Mouse (Mus musculus): ENCODE results near the gene E130114P18Rik.

E130114P18Rik gene

DNA sequence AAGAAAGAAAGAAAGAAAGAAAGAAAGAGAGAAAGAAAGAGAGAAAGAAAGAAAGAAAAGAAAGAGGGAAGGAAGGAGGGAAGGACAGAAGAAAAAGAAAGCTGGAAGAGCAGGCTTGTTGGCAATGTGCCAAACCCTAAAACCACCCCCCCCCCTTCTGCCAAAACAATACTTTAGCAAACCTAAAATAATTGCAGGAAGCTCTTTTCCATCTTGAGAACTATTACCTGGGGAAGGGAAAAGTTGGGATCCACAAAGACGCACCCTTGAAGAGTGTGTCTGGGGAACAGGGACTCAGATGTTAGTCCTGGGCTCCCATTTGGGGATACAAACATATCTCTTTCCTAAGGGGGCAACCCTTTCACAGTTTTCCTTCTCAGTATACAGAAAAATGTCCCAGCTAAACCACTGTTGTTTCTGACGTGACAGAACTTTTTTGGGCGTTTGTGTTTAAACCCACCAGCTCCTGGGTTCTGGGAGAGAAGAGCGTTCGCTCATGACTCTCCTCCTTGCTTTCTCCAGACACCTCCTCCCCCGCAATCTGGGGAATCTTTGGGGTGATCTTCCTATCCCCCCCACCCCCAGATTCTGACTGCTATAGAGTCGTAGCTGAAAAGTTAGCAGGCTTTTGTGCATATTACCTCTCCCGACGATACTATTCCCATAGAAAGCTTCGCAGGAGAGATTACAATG lies 1.3 kb downstream of the E130114P18Rik start:
- DNase-seq (ENCODE audit: low read depth, low spot score) = no peak

DNA sequence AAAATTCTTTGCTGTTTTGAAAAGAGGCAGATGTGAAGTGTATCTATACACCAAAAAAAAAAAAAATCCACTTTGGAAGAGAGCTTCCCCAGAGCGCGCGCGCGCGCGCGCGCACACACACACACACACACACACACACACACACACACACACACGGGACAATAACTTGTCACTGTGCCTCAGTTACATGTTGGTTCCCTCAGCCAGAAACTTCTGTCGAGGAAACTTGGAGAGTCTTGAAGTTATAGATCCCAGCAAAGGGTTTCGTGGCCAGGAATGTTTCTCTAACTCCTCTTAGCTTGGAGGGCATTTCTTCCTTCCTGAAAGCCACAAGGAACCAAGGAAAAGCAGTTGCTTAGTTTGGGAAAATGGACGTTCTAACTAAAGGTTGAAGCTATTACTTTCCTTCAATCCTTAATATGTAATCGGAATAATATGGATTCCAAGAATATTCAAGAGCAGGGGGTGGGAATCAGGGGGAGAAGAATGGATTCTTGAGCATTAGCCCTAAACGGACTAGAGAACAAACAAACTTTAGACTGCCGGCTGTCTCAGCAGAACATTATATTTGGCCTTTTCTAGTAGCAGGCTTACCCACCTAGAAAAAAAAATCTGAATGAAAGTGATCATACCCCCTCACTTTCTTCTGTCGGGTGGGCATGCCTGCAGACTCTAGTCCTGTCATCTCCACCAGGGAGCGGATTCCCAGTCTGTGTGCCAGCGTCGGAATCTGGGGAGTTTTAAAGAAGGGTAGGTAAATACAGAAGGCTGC lies 2.2 kb downstream of the E130114P18Rik start:
- no peak for DNase-seq (ENCODE audit: low read depth, low spot score)

DNA sequence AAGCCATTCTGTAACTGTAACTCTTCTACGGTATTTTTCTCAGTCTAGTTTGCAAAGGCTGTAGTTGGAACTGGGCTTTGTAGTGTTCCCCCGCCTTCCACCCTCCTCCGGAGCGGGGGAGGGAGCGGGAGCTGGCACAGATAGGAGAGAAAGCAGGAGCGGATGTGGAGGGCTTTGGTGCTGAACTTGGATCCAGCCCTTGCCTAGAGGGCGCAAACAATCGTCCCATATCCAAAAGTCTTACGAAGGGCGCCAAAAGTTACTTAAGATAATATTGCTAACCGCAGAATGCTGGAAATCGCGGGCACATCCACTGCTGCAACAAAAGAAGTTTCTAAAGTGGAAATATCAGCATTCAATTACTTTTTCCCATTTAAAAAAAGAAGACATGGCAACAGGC lies 2.8 kb downstream of the E130114P18Rik start:
- no peak for DNase-seq (ENCODE audit: low read depth, low spot score)

DNA sequence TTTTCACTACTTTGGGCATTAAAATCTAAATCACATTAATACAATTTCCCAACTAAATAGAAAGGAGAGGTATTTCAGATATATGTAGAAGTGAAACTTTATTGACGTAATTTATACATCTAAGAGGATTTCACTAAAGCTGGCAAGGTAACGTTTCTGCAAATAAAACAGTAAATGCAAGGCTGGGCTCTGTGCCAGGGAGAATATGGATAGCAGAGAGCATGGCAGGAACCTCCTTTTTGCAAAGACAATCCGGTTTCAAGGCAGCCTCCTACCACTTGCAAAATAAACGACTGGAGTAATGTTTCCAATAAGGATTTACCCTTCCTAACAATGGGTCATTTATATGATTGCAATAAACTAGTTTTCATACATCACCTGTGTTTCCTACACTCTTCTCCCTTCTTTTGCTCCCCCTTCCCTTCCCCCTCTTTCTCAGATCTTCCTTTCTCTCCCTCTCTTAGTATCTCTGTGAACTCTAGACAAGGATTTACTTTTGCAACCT lies 3.4 kb downstream of the E130114P18Rik start:
- no peak for DNase-seq (ENCODE audit: low read depth, low spot score)

DNA sequence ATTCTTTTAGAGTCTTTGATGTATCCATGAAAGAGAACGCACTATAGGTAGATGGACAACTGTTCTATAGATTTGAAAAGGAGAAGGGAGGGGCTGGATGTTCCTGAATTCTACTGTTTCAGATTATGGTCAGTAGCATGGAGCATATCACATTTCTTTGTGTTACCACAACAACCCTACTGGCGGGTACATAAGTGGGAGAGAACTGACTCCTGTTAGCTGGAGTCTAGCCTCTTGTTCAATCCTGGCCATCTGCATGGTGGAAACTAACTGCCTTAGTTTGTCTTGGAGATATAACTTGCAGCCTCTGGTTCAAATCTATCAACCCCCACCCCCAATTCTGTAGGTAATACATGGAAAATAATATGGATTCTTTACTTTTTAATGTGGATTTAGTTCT lies 4.1 kb downstream of the E130114P18Rik start:
- DNase-seq (ENCODE audit: low read depth, low spot score) = no peak

DNA sequence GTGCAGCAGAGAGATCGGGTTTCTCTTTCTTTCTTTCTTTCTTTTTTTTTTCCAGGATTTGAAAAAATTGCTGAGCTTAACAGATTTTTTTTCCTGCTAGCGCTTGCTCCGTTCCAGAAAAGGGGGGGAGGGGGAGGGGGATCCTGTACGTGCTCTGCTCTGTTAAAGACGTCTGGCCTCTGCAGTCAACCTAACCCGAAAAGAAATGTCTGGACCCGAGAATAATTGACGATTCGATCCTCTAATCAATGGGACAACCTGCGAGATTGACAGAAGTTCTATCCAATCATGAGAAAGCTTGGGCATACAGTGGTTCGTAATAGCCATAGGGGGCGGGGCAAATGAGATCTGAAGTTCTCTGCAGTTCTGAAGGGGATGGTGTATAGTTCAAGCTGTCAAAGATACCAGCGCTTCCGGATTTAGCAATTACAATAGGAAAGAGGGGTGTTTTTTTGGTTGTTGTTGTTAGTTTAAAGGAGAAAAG lies 4.7 kb downstream of the E130114P18Rik start:
- DNase-seq (ENCODE audit: low read depth, low spot score) = peak; percentile 85

DNA sequence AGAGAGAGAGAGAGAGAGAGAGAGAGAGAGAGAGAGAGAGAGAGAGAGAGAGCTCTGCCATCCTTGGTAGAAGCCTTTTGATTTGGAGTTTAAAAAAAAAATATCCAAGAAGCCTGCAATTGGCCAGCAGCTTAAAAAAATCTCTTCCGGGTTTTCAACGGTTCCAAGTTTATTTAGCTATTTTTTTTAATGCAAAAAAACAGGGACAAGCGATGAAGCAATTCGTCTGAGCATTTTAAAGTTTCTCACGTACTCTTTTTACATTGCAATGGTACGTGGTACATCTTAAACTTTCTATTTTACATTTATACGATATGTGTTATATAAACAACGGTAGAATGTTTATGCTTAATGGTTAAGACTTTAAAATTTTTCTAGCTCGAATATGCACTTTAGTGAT lies 5.2 kb downstream of the E130114P18Rik start, which contains the start of gene Nfia:
Gene Nfia (plus strand): TSS at position 94 of the 400 bp plus-strand sequence.
- no peak for DNase-seq (ENCODE audit: low read depth, low spot score)

DNA sequence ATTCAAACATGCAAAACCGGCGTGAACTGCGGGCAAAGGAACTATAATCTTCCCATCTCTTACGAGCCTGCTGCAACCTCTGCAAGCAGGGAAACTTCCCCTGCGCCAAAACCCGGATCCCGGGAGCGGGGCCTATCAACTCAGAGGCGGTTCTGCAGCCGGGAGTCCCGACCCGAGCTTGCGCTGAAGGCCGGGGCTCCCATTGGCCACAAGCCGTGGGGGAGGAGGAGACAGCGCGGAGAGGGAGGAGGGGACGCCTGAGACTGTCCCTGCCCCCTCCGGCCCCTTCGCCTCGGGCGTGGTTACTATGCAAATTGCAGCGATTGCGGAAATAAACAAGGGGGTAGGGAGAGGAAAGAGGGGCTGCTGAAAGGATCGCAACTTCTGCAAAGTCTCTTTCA lies 5.8 kb downstream of the E130114P18Rik start:
- DNase-seq (ENCODE audit: low read depth, low spot score) = peak; percentile 82

DNA sequence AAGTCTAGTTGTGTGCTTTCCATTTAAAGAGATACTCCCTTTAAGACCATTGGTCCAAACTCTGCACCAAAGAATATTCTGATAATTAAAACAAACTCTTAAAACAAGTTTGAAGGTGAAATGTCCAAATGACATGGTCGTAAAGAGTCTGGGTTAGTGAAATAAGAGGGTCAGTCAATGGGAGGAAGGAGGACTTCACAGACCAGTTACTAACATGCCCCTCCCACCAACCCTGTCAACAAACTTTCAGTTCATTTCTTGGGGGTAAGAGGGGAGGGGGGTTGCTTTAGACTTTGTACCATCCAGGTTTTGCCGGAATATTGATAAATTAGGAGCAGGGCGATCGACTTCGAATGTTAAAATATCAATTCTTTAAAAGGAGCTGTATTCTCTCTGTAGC lies 6.5 kb downstream of the E130114P18Rik start:
- DNase-seq (ENCODE audit: low read depth, low spot score) = no peak

DNA sequence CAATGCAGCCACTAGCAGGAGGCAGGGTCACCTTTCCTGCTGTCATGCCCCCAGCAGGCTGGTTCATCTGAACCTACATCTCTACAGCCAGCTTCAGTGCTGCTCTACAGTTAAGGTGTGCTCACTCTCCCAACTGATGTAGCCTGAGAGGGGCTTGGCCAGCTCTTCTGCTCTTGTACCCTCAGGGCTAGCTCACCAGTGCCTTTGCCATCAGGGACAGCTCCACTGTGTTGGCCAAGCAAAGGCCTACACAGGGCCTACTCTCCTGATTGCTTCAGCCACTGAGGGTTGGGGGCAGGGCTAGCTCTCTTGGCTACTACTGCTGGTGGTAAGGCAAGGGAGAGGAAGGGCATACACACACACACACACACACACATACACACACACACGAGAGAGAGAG lies 8.0 kb downstream of the E130114P18Rik start:
- no peak for DNase-seq (ENCODE audit: low read depth, low spot score)

DNA sequence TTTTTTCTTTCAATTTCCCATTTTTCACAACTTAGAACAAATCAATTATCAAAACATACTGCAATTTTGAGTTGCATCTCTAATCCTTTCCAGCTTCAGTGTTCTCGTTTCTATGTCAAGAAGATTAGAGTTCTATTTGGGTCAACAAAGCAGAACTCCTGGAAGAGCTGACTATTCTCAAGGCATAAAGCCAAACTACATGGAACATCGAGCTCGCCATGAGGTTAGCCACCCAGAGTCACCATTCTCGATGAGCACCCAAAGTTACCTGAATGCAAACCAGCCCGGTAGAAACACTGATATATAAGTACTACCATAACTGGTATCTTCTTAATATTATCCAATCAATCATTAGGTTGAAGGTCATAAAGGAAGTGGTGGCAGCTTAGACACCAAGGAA lies 10.4 kb downstream of the E130114P18Rik start:
- DNase-seq (ENCODE audit: low read depth, low spot score) = no peak

DNA sequence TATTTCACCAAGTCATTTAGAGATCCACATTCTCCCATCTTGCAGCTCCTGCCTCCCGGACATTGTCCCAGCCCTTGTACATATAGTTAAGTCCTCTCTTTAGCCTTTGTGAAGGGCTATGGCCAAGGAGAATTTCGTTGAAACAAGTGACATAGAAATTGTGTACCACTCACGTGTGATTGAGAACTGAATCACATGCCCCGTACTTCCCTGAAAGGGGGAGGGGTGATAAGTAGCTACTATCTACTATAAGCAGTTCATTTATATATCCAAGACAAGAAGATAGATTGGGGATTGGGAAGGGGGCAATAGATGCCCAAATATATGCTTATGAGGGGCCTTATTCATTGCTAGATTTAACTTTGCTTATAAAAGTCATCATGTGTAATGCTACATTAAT lies 10.9 kb downstream of the E130114P18Rik start:
- no peak for DNase-seq (ENCODE audit: low read depth, low spot score)

DNA sequence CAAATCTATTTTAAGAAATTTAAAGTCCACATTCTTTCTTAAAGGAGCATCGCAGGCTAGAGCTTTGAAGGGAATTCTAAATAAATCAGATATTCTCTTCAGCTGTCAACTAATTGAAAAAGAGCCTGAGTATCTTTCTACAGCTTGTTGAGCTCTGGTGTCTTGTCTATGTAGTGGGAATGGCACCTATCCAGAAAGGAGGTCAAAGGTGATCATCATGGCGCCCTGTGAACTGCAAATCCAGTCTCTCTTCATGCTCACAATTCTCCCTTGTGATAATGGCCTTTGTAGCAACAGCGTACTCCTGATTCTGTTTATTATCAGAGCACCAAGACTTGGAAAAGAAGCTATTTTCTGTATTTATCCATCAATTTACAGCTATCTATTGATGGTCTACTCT lies 11.8 kb downstream of the E130114P18Rik start:
- DNase-seq (ENCODE audit: low read depth, low spot score) = no peak

DNA sequence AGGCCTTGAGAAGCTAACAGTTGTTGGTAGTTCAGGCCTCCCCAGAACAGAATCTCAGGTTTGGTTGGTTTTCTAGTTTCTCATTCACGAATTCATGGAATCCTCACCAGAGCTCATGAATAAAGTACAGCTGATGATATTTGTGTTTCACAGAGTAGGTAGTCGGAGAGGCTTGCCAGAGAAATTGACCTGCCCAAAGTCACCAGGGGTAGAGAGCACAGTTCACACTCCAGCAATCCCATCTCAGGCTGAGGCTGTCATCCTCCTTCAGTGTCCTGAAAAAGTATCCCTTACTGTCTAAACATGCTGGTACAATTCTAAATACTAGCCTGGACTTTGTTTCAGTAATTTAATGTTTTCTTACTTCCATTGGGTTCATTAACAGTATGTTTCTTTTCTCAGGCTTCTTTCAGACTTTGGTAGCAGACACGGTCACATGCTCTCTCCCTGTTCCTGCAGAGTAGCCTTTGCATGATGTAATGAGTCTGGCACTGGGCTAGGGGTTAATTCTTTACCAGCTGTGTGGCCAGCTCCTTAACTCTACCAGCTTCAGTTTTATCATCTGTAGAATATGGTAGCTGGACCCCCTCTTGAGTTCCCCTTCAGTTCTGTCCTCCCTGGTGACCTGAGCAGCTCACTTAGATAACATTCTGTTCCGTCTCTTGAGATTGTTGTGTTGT lies 12.4 kb downstream of the E130114P18Rik start:
- no peak for DNase-seq (ENCODE audit: low read depth, low spot score)

DNA sequence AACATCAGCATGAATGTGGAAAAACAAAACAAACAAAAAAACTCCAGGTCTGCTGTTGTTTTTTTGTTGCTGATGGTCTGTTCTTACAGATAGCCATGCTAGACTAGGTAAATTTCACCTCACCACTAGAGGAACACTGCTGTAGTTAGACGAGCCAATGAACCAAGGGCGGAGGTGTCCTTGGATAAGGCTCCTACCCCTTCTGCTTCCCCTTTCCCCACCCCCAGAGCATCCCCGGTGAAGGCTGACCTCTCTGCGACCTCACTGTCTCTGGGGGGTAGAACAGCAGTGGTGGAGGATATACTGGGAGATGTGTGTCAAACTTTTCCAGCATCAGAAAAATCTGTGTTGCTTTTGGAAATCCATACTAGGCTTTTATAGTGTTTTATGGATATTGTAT lies 13.3 kb downstream of the E130114P18Rik start:
- no peak for DNase-seq (ENCODE audit: low read depth, low spot score)

DNA sequence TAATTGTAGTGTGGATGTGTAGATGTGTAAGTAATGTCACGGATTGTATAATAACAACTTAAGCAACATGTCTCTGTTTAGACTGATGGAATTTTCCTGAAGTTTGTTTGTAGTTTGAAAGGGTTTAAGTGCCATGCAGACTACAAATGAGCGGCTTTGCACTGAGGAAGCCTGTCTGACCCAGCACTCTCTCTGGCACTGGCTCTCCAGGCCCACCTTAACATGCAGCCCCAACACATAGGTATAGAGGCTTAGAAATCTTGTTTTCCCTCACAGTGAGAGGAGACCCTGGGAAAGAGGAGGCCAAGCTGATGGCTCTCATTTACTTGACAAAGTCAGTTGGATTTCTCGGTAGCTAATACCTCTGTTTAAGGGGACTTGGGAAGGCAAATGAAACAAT lies 19.2 kb downstream of the E130114P18Rik start:
- no peak for DNase-seq (ENCODE audit: low read depth, low spot score)

DNA sequence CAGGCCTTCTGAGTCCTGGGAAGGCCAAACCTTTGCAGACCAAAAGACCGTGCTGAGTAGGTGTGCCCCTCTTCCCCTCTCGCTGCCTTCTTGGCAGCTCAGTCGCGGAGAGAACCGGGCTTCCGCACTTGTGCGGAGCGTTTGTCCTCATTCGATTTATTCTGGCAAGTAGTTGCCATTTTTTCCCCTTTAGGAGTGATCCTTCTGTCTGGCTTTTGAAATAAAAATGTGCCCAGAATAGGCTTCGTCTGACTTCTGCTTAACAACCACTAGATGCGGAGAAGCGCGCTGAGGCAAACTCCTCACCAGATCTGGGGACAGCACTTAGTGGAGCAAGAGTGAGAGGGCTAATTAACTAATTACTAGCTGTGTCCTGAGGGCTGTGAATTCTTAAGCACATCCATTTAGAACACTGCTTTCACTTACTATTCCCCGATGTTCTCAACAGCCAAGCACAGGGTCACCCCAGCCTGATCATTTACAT lies 19.9 kb downstream of the E130114P18Rik start:
- no peak for DNase-seq (ENCODE audit: low read depth, low spot score)

DNA sequence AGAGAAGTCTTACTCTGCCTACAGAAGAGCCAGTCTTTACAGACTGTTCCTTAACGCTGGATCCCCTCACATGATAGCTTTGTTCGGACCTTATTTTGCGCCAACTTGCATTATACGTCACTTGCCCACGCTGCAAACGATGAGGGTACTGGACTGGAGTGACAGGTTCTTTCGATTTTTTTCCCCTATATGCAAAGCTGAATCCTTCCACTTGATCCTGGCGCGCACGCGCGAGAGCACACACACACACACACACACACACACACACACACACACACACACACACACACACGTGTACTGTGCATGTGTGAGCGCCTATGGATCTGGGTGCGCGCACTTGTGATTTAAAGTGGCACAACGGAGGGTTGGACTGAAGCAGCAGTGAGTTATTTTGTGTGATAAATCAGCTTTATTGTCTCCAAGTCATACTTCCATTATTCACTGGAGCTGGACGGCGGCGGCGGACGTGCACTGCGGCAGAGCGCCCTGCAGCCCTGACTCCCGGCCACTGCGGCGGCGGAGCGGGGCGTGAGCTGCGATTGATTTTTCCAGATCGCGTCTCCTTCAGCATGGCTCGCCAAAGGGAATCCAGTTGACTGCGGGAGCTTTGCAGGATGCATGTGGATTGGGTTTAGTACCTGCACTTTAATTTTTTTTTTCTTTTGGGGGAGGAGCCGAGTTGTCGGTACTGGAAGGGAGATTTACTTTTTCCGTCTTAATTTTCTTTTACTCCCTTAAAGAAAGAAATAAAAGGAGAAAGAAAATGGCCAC lies 20.5 kb downstream of the E130114P18Rik start:
- no peak for DNase-seq (ENCODE audit: low read depth, low spot score)

DNA sequence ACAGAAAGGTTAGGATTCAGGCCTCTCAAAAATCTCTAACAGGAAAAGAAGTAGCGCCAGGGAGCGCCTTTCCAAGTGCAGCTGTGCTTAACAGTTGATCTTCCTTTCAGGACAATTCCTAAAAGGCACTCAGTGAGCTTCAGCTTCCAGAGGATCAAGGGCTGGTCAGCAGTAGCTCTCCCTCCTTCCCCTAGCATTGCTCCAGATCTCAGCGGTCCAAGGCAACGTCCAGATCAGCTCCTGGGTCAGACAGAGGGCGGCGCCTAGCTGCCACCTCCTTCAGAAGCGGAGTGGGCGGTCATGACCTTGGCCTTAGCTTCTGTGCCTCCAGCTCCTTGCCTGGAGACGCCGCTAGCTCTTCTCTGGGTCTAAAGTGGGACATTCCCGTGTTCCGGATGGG lies 23.6 kb downstream of the E130114P18Rik start:
- no peak for DNase-seq (ENCODE audit: low read depth, low spot score)

DNA sequence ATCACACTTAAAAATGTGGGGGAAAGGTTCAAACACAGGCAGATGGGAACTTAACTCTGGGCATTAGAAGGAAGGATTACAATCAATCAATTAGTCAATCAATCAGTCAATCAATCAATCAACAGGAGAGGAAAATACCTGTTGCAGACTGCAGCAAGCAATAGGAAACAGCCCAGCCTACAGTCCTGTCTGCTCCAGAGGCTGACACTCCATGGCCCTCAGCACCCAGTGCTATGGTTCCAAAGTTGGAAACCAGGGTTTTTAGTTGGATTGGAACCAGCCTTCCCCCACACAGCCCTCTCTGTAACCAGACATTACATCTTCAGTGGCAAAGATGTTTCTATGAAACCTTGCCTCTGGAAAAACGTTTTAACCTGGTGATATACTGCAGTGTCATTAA lies 24.4 kb downstream of the E130114P18Rik start:
- no peak for DNase-seq (ENCODE audit: low read depth, low spot score)

DNA sequence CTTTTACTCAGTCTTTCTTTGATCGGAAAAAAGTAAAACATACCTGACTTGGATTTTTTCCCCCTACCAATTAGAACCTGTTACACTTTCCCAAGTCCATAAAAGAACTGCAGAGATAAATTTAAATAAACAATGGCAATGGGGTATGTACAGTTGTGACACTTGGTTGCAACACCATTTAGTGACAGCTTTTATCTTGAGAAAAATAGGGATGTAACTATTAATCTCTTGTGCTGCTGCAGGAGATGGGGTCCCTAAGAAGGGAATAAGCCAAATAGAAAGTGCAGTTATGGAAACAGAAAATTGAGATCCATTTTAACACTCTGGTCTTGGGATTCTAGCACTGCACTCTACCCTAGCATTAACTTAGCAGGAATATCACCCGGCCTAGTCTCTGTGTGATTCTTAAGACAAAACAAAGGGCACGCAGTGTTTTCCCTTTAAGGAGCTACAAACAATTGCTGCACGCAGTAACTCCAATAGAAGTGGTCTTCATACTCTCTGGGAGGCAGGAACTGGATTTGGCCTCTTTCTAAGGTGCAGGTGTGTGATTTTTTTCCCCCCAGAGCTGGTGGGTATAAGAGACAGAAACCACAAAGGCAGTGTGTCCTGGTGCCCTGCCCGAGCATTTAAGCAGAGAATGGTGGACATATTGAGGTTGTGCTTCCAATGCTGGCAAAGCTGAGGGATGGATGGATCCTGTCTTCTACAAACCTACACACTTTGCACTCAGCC lies 25.4 kb downstream of the E130114P18Rik start:
- no peak for DNase-seq (ENCODE audit: low read depth, low spot score)

Data from WW6 (cell line).